Mouse (Mus musculus): Measurements from ENCODE around the gene Bpifa6.

The Bpifa6 gene

DNA sequence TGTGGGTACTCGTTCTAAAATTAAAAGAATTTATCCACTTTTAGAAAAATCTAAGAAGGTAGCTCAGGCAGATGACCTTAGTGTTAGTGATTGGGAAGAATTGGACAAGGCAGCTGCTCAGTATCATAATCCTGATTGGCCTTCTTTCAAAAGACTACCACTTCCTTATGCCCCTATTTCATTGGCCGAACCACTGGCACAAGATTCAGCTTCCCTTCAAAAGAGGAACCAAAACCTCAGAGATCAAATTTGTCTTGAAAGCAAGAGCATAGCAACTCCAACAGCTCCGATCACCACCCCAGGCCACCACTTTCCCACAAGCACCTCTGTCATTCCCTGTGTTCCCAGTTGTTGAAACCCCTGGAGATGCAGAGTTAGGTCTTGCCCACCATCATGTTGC, 70.0 kb downstream of the Bpifa6 start:
- DNase-seq (ENCODE audit: low spot score), result no peak

All from retina, embryonic 14.5 days (tissue).